Mouse (Mus musculus) erythroid progenitor cell, adult 5-6 weeks (primary cell): ENCODE results near the gene Grn. TPM values are rescaled to one million over a fixed set of nuclear protein-coding genes. Genes with fewer than 3 reads are reported as not detected.

Source experiments
- ATAC-seq: replicated peaks from 2 replicates; pipeline ENCODE4 v1.8.0; 2016; ENCODE audit warnings: moderate number of reproducible peaks, mild to moderate bottlenecking, moderate TSS enrichment, inconsistent platforms; ENCODE audit not compliant: poor library complexity, low FRiP score, severe bottlenecking
- total RNA-seq, 2 experiments: library from RNA; stranded (forward) in 1 of 2; stranded (reverse) in 1 of 2; fragments of 150-400 nt in 1 of 2; fragments of 186-747, 209-891 nt in 1 of 2; gene quantifications; 2 replicates each; pipeline versions ENCODE4 v1.2.3 to v1.2.4; 2015 to 2017; ENCODE audit warnings: low replicate concordance in 2 of 2

Gene Grn
- total RNA-seq, 2 experiments from 2014 or later: 49.9 to 125 TPM

- ATAC-seq: no peak; the same call in 1 of the 2 replicates
Measured at GRCm38 (mm10) chr11:102438212-102439092, 8.3 kb downstream of the Grn start.

- ATAC-seq: no peak
Measured at GRCm38 (mm10) chr11:102439093-102440082, 9.3 kb downstream of the Grn start.

DNA sequence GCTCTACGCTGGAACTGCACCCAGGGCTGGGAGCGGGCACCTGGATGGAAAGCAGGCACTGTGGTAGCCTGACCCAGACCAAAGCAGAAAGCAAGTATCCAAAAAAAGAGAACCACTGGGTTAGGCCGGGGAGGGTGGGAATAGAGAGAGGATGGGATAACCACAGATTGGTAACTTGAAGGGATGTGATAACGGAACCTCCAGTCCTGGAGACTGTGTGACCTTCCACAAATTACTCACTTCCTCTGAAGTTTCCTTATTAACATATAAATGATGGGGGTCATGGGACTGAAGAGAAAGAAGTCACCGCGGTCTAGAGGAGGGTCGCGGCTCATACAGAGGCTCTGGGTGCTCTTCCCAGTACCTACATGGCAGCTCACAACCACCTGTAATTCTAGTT, 10.1 kb downstream of the Grn start:
- ATAC-seq: no peak

GRCm38 (mm10) chr11:102441434-102441833, 11.3 kb downstream of the Grn start:
- no peak for ATAC-seq

DNA sequence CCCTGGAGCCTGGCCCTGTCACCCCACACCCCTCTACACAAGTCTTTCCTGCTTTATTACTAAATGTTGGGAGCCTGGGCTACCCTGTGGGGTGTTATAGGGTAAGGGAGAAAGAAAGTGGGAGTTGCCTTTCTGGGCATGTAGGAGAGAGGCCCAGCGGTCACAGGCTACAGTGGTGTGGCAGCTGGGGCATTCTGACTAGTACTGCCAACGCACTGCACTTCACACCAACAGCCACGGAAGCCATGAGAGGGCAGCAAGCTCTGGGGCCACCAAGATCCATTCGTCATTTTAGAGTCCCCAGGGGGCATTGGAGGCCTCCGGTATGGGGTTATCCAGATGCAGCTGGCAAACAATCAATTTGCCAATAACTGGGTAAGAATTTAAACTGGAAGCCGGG, 12.0 kb downstream of the Grn start:
- ATAC-seq: no peak

DNA sequence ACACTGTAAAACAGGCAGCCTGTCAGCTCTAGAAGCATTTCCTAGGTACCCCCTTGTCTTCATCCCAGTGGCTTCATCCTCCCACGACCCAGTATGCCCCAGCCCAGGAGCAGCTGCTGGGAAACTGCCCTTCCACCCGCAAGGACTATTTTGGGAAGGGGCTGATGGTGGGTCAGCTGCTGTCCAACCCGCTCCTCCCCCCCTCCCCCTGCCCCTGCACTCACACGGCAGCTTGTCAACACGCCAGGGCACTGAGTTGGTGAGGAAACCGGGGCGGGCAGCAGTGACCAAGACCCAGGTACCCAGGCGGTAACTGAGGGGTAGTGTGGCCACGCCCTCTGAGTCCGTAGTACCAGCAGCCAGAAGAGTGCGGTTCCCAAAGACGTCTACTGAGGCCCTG, 13.6 kb downstream of the Grn start:
- no peak for ATAC-seq

DNA sequence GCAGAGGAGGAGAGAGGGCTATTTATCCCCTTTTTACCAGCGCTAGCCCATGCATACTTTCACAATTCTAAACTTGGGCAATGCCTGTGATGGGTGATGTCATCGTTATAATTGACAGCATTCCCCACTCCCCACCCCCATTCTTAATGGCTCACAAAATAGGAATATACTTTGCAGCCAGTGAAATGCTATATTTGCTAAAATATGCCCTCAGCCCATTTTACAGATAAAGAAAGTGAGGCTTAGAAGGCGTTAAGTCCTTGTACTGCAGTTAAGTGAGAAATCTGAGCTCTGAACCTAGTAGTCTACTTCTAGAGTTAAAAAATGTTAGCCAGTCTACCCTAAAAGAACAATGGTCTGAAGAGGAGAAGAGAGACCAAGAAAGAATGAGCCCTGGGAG, 14.2 kb downstream of the Grn start:
- no peak for ATAC-seq

DNA sequence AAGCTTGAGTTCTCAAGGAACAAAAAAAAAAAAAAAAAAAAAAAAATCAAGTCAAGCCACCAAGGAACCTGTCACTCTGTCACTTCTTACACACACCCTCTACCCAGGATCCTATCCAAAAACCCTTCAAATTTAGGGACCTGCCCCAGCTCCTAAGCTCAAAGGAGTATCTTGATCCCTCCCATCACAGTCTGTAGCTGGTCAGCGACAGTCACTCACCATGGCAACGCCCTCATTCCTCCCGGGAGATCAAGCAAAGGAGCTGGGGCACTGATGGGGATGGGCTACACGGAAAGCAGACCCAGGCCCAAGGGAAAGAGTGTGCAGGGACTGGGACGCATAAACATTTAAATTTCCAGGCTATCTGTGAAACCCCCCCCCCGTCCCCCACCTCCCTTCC, 14.7 kb downstream of the Grn start:
- ATAC-seq: no peak

- ATAC-seq: no peak
Measured at GRCm38 (mm10) chr11:102445264-102445890, 15.3 kb downstream of the Grn start.

DNA sequence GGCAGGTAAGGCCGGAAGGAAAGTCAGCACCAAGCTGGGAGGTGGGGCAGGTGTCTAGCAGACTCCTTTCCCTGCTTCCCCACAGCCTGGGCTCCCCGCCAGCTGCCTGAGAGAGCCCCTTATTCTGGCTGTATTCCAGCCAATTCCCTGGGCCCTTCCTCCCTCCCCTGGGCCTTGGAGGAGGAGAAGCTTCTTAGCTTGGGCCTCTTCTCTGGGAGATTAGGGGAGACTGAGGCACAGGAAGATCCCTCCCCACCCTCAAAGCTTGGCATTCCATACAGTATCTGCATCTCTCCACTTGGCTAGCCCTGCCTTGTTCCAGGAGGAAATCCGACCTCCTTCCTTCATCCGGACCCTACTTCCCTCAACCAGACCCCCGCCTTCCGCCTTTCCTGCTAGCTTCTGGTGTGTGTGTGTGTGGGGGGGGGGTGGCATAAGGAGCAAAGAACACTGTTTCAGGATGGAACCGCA, 15.8 kb downstream of the Grn start:
- no peak for ATAC-seq

DNA sequence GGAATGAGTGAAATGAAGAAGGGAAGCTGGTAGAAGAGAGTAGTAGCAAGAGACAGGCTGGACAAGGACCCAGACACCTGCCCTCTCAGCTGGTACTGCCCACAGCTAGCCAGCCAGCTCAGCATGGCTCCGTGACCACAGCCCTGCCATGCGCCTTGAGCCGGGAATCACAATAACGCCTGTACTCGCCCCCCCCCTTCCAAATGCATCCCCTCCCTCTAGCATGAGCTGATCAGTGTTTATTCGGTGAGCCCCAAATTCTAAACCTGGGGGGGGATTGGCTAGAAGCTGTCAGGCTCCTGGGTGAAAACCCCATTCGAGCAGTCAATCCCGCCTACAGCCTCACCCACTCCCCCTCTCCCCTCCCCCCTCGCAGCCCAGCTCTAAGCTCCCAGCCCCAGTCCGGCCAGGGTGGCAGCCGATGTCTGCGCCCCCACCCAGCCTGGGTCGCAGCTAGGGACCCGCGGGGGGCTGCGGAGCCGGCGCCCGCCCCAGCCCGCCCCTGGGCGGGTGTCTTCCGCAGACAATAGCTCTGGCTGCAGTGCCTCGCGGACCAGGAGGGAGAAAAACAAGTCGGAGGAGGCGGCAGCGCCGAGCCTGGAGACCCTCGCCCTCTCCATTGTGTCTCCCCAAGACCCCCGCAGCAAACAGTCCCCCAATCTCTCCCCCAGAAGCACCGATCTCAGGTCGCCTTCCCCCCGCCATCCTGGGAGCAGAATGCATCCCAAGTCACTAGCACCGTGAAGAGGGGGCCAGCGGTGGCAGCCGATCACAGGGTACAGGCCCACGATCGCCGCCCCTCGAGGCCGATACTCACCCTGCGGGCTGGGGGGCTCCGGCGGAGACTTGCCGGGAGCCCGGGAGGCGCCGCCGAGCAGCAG, 16.7 kb downstream of the Grn start:
- ATAC-seq: no peak

- ATAC-seq: peak; percentile 55; the same call in 1 of the 2 replicates
Measured at GRCm38 (mm10) chr11:102447497-102447896, 17.4 kb downstream of the Grn start, which contains the start of gene Fam171a2. TSS of gene Fam171a2 (minus strand) at chr11:102447682.

DNA sequence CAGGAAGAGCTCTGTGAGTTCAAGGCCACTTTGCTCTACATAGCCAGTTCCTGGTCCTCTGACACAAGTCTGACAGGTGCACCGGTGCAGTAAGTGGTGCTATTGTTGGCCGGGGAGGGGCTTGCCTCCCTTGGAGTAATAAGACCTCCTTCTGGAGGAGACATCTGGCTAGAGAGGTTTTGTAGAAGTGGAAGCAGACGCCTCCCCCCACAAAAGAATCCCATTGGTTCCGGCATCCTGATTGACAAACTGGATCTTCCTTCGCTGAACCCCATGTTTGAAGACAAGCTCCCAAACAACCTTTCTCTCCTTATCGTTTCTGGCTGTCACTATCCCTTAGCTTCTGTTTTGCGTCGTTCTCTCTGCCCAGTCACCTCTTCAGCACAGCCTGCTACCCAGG, 18.2 kb downstream of the Grn start:
- no peak for ATAC-seq

- no peak for ATAC-seq
Measured at GRCm38 (mm10) chr11:102449043-102450008, 19.2 kb downstream of the Grn start.

- no peak for ATAC-seq
Measured at GRCm38 (mm10) chr11:102453131-102453530, 23.0 kb downstream of the Grn start.

DNA sequence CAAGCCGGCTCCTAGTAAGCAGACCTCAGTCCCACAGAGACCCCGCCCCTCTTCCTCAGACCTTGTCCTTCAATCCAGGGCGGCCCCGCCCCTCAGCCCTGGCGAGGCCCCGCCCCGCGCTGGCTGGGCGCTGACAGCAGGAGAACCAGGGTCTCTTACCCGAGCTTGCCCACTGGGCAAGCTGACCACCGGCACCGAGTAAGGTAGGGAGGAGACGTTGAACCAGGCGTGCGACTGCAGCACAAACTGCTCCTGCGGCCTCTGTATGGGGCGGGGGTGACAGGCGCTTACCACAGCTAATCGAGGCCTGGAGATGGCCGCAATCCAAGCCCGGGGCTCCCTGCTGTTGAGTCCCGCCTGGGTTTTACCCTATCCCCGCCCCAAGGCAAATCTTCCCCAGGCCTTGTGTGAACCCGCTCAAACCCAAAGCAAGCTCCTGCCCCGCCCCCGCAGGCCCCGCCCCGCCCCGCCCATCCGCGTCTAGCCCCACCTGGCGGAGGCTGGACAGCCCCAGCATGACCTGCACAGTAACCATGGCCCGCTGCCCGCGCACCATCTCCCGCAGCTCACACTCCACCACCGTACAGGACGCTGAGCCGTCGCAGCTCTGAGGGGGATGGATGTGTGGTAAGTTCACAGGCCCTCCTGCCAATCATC, 25.8 kb downstream of the Grn start:
- ATAC-seq: peak; percentile 78

- ATAC-seq: no peak
Measured at GRCm38 (mm10) chr11:102460541-102460940, 30.4 kb downstream of the Grn start.
